Mouse (Mus musculus) kidney, embryonic 15.5 days (tissue): ENCODE measurements around the gene Cradd. TPM values are rescaled to one million over a fixed set of nuclear protein-coding genes. Genes with fewer than 3 reads are reported as not detected.

Experiments used
- ATAC-seq: fragments of 200-750 bp; cut with Nextera tagmentation; replicated peaks from 2 replicates; pipeline ENCODE4 v1.8.0; 2017; ENCODE audit warnings: moderate TSS enrichment; ENCODE audit not compliant: low FRiP score
- H3K27ac ChIP-seq: fragments of 300-500 bp; sonication (generic); 2 replicates; pipeline ENCODE4 v1.5.1; 2015; ENCODE audit warnings: mild to moderate bottlenecking, inconsistent platforms
- H3K27me3 ChIP-seq: fragments of 300-500 bp; sonication (generic); 2 replicates; pipeline ENCODE4 v1.6.1; 2015; ENCODE audit warnings: inconsistent platforms
- H3K36me3 ChIP-seq: fragments of 300-500 bp; sonication (generic); 2 replicates; pipeline ENCODE4 v1.6.1; 2015; ENCODE audit warnings: inconsistent platforms
- H3K4me1 ChIP-seq: fragments of 300-500 bp; sonication (generic); 2 replicates; pipeline ENCODE4 v1.6.1; 2015; ENCODE audit warnings: inconsistent platforms
- H3K4me2 ChIP-seq: fragments of 300-500 bp; sonication (generic); 2 replicates; pipeline ENCODE4 v1.6.1; 2015; ENCODE audit warnings: moderate library complexity, mild to moderate bottlenecking, inconsistent platforms
- H3K4me3 ChIP-seq: fragments of 300-500 bp; sonication (generic); replicated peaks from 2 replicates; pipeline ENCODE4 v1.5.1; 2015; ENCODE audit warnings: mild to moderate bottlenecking, inconsistent platforms
- H3K9ac ChIP-seq: fragments of 300-500 bp; sonication (generic); 2 replicates; pipeline ENCODE4 v1.6.1; 2015; ENCODE audit warnings: mild to moderate bottlenecking, inconsistent platforms
- H3K9me3 ChIP-seq: fragments of 300-500 bp; sonication (generic); replicated peaks from 2 replicates; pipeline ENCODE4 v1.6.1; 2016; ENCODE audit warnings: inconsistent platforms
- WGBS: fragments of 180-500 bp; shearing (Covaris S2); methylation state at CpG from one replicate; pipeline ENCODE4 v1.1.7; 2015; ENCODE audit warnings: mixed read lengths; 5-methylcytosine and 5-hydroxymethylcytosine counted together
- polyA plus RNA-seq: library from polyadenylated mRNA; unstranded; fragments of >200 nt; fragmentation: Nextera tagmentation; extraction: Ambion mirVana; gene quantifications from 2 replicates; pipeline ENCODE4 v1.2.1, GENCODE M21; 2015

Gene Cradd
- polyA plus RNA-seq, 1 experiment from 2014 or later: 9.3 TPM

- Histone ChIP-seq H3K27me3 (no peaks in the 10 kb centered on the region), H3K36me3 (no peaks in the 10 kb centered on the region), H3K27ac (no peak overlapping the region), H3K9me3 (no peaks in the 10 kb centered on the region), H3K9ac (no peak overlapping the region), H3K4me3 (no peak overlapping the region), H3K4me1 (peaks cover 6% of the 10 kb centered on the region; the same call in 1 of the 2 replicates), H3K4me2 (no peak overlapping the region)
- ATAC-seq: no peak
- WGBS: 89% methylated on average over 1 of the region's 1 CpGs
These were observed 169.3 kb downstream of the Cradd start for GRCm38 (mm10) chr10:95154675-95155074.

GRCm38 (mm10) chr10:95153224-95153623 lies 170.7 kb downstream of the Cradd start:
- Histone ChIP-seq H3K4me3 (no peak overlapping the region), H3K4me2 (no peak overlapping the region), H3K9ac (no peak overlapping the region), H3K27ac (no peak overlapping the region), H3K27me3 (no peaks in the 10 kb centered on the region), H3K9me3 (no peaks in the 10 kb centered on the region), H3K4me1 (peaks cover 6% of the 10 kb centered on the region; the same call in 1 of the 2 replicates), H3K36me3 (no peaks in the 10 kb centered on the region)
- WGBS: 76% methylated on average over 7 of the region's 7 CpGs
- ATAC-seq: no peak

GRCm38 (mm10) chr10:95152503-95152989 lies 171.4 kb downstream of the Cradd start:
- Histone ChIP-seq H3K9me3 (no peaks in the 10 kb centered on the region), H3K27ac (no peak overlapping the region), H3K4me1 (peaks cover 6% of the 10 kb centered on the region; the same call in 1 of the 2 replicates), H3K9ac (no peak overlapping the region), H3K4me3 (no peak overlapping the region), H3K27me3 (no peaks in the 10 kb centered on the region), H3K4me2 (no peak overlapping the region), H3K36me3 (no peaks in the 10 kb centered on the region)
- 0 out of 2 replicates have a peak, but pooled peaks have one; percentile 43 for ATAC-seq
- WGBS: 56% methylated on average over 9 of the region's 9 CpGs

DNA sequence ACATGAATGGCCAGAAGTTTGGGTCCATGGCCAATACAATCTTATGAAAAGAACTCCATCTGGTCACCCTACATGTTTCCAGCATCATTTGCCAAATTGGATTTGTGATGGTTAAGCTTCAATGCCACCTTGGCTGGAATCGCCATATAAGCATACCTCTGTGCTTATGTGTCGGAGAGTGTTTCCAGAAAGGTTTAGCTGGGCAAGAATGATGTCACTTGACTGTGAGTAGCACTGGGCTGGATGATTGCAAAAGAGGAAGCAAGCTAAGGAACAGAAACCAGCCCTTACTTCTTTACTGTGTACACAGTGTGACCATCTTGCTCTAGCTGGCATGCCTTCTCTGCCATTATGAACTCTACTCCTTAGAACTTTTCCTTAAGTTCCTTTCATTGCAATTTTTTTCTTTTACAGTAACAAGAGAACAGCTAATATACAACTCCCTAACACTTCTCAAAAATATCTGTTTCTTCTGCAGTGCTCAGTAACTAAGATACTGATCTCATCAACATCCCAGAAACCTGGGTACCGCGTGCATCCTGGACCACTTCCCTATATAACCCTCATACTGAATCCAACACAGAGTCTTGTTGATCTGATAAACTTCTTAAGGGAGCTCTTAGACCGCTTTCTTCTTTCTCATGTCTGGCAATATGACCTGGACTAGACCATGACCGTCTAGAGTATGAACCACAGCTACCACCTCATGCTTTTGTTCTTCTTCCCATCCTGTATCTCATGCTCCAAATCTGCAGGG lies 172.7 kb downstream of the Cradd start:
- H3K4me2 ChIP-seq: no peak overlapping the region
- no peak overlapping the region for H3K27ac ChIP-seq
- no peaks in the 10 kb centered on the region for H3K36me3 ChIP-seq
- WGBS: 97% methylated on average over 6 of the region's 6 CpGs
- ATAC-seq: no peak
- no peak overlapping the region for H3K4me3 ChIP-seq
- H3K27me3 ChIP-seq: no peaks in the 10 kb centered on the region
- peaks cover 17% of the 10 kb centered on the region for H3K4me1 ChIP-seq
- no peak overlapping the region for H3K9ac ChIP-seq
- H3K9me3 ChIP-seq: no peaks in the 10 kb centered on the region

DNA sequence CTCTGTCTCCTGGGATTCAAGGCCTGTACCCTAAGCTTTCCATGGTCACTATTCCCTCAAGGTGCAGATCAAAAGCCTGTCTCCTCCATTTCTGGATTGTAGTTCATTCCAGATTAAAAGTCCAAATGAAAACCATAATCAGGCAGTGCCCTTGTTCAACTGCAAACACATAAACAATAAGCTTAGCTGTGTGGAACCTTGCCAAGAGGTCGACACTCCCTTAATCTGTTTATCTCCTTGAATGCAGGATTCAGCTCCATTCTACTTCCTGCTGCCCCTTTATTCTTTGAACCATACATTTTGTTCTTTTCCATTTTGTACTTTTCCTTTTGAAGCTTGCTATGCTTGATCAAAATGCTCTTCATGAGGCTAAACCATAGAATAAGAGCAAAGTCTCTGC lies 174.3 kb downstream of the Cradd start:
- Histone ChIP-seq H3K27me3 (no peaks in the 10 kb centered on the region), H3K27ac (no peak overlapping the region)

GRCm38 (mm10) chr10:95148641-95149040 lies 175.3 kb downstream of the Cradd start:
- no peak overlapping the region for H3K27ac ChIP-seq
- 76% methylated on average over 3 of the region's 3 CpGs for WGBS
- H3K4me2 ChIP-seq: no peak overlapping the region
- no peaks in the 10 kb centered on the region for H3K9me3 ChIP-seq
- no peak overlapping the region for H3K4me3 ChIP-seq
- peaks cover 39% of the 10 kb centered on the region for H3K4me1 ChIP-seq
- ATAC-seq: no peak
- no peaks in the 10 kb centered on the region for H3K27me3 ChIP-seq
- no peak overlapping the region for H3K9ac ChIP-seq
- no peaks in the 10 kb centered on the region for H3K36me3 ChIP-seq

More for the DNA sequence above, 174.3 kb downstream of the Cradd start:
- ATAC-seq: no peak
- Histone ChIP-seq H3K9ac (no peak overlapping the region), H3K4me2 (no peak overlapping the region), H3K4me1 (peaks cover 29% of the 10 kb centered on the region), H3K4me3 (no peak overlapping the region), H3K36me3 (no peaks in the 10 kb centered on the region), H3K9me3 (no peaks in the 10 kb centered on the region)
- 40% methylated on average over 1 of the region's 1 CpGs for WGBS

DNA sequence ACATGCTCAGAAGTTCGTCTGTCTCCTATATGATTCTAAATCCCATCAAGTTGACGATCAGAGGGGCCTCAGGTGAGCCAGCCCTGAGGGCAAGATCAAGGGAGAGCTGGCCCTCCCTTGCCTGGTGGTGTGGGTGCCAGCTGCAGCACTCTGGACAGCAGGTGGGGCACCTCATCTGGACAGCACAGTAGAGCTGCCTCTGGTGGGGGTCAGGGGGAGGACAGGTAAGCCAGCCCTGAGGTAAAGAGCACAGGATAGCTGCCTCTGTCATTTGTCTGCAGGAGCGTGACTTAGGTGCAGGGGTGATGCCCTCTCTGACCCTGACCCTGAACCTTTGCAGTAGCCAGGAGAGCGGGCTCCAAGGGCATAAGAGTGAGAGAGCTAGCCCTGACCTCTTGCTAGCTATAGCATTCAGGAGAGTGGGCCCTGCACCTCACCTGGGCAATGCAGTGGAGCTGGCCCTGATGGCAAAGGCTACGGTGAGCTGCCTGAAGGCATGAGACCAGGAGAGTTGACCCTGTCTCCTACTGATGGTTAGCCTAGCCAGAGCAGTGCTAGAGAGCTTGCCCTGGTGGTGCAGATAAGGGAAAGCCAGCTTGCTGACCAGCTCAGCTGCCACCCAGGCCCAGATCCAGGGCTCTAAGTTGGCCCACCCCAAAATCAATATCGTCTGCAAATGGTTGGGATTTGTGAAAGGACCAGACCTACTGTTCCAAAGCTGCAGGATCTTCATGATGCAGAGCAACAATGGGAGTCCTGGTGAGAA lies 176.6 kb downstream of the Cradd start:
- ATAC-seq: no peak
- H3K4me2 ChIP-seq: no peak overlapping the region
- H3K9me3 ChIP-seq: no peaks in the 10 kb centered on the region
- peaks cover 46% of the 10 kb centered on the region for H3K4me1 ChIP-seq
- no peaks in the 10 kb centered on the region for H3K36me3 ChIP-seq
- H3K27ac ChIP-seq: no peak overlapping the region
- 78% methylated on average over 6 of the region's 6 CpGs for WGBS
- no peak overlapping the region for H3K4me3 ChIP-seq
- no peaks in the 10 kb centered on the region for H3K27me3 ChIP-seq
- no peak overlapping the region for H3K9ac ChIP-seq

GRCm38 (mm10) chr10:95146491-95146890 lies 177.4 kb downstream of the Cradd start:
- Histone ChIP-seq H3K4me3 (no peak overlapping the region), H3K36me3 (no peaks in the 10 kb centered on the region), H3K27ac (no peak overlapping the region), H3K9me3 (no peaks in the 10 kb centered on the region), H3K4me1 (peaks cover 48% of the 10 kb centered on the region), H3K27me3 (no peaks in the 10 kb centered on the region), H3K4me2 (no peak overlapping the region), H3K9ac (no peak overlapping the region)
- 34% methylated on average over 5 of the region's 5 CpGs for WGBS
- no peak for ATAC-seq

- Histone ChIP-seq H3K9me3 (no peaks in the 10 kb centered on the region), H3K27ac (peak overlapping the region; percentile 59), H3K4me2 (peak overlapping the region; percentile 24; the same call in 1 of the 2 replicates), H3K36me3 (no peaks in the 10 kb centered on the region), H3K4me3 (no peak overlapping the region), H3K9ac (no peak overlapping the region), H3K27me3 (no peaks in the 10 kb centered on the region), H3K4me1 (peaks cover 48% of the 10 kb centered on the region)
- no peak for ATAC-seq
- 36% methylated on average over 9 of the region's 9 CpGs for WGBS
These were observed 178.6 kb downstream of the Cradd start for GRCm38 (mm10) chr10:95145204-95145926.

- Histone ChIP-seq H3K4me1 (peaks cover 48% of the 10 kb centered on the region), H3K27me3 (no peaks in the 10 kb centered on the region), H3K9me3 (no peaks in the 10 kb centered on the region), H3K4me2 (no peak overlapping the region), H3K9ac (no peak overlapping the region), H3K27ac (no peak overlapping the region), H3K36me3 (no peaks in the 10 kb centered on the region), H3K4me3 (no peak overlapping the region)
- ATAC-seq: no peak
- whole genome bisulfite sequencing: 46% methylated on average over 6 of the region's 6 CpGs
These were observed 179.4 kb downstream of the Cradd start for GRCm38 (mm10) chr10:95144414-95145130.

DNA sequence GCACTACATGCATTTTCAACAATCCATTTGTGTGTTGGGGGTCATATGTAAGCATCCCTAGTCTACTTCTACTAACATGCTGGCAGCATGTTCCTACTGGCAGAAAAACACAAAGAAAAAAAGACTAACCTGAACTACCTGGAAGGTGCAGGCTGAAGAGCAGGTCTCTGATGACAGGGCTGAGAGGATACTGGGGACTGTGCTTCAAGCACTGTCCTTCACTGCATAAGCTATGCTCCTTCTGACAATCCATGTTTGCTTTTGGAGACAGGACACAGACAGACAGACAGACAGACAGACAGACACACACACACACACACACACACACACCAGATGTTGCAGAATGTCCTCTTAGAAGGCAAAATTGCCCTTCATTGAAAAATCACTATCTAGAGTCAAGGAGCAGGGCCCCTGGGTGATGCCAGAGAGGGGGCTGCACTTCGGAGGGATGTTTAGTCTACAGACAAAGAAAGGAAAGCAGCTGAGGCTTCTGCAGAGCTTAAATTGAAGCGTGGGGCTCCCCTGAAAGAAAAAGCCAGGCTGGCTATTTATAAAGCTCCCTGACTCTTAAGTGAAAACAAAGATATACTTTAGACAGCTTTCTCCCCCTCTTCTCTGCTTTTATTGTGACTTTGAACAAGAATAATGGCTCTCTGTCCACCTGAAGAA lies 180.4 kb downstream of the Cradd start:
- Histone ChIP-seq H3K4me1 (peaks cover 48% of the 10 kb centered on the region), H3K9me3 (no peaks in the 10 kb centered on the region), H3K27me3 (no peaks in the 10 kb centered on the region), H3K4me2 (0 out of 2 replicates have a peak overlapping the region, but pooled peaks have one; percentile 0), H3K9ac (no peak overlapping the region), H3K36me3 (no peaks in the 10 kb centered on the region), H3K27ac (peak overlapping the region; percentile 42), H3K4me3 (no peak overlapping the region)
- ATAC-seq: no peak
- 31% methylated on average over 2 of the region's 2 CpGs for WGBS
